Mouse (Mus musculus) spleen, postnatal 36 days (tissue): ENCODE measurements around the gene Mxd4.

Experiments used
- DNase-seq, 2 experiments: peaks; one replicate each; pipeline ENCODE4 v3.0.0; 2022; ENCODE audit warnings: low spot score in 2 of 2, mixed read lengths in 1 of 2

Mxd4 gene

DNA sequence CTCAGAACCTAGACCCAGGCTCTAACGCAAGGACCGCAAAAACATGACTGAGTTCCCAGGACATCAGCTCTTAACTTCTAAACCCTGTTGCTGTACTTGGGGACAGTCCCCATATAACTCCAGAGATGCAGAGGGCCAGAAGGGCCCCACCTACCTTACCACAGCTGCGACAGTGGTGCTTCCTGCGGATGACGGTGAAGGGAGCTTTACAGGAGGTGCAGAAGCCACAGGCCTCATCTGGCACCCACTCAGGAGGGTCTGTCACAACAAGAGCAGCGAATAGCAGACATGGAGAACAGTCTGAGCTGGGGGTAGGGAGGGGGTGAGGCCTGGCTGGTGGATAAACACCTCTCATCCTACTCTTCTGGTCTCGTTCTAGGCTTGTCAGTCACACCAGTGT lies 8.9 kb upstream of the Mxd4 start:
- peak; percentile 79 to 81 for DNase-seq

DNA sequence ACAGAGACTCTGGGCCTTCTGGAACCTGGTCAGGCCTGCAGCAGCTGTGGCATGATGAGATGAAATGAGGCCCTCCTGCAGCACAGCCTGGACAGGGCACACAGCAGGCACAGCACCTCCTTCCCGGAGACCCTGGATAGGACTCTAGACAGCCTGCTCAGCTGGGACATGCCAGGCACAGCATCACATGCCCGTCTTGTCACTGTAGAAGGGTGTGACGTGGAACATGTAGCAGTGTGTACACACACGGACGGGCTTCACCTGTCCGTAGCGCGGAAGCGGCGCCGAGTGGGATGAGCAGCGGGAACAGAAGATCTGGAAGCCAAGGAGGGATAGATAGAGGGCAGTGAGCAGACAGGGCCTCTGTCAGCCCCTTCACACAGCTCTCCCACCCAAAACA lies 8.3 kb upstream of the Mxd4 start:
- DNase-seq = no peak

DNA sequence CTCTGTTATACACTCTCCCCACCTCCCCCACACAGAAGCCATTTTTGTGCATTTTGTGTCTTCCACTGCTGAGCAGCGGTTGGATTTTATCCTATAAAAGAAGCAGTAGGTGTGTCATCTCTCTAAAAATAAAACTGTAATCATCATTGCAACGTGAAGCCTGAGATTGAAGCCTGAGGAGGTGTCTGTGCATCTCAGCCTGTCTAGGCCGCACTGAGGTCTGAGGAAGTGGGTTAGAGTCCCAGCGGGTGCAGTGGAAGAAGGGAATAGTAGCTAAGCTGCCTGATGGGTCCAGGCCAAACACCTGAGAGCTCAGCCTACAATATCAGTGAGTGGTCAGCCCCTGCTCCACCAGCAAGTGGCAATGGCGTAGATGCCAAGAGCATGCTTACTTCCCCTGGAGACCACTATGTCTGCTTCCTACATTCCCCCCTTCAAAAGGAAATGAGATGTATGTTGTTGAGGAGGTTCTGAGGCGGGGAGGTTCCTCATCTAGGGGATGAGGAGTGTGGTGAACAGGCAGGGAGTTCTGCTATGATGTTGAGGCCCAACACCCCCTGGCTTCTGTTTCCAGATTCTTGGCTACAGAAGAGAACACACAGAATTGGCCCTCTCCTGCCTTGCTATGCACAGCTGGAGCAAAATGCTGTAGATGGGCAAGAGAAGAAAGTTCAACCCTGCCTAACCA lies 7.6 kb upstream of the Mxd4 start:
- DNase-seq = no peak

DNA sequence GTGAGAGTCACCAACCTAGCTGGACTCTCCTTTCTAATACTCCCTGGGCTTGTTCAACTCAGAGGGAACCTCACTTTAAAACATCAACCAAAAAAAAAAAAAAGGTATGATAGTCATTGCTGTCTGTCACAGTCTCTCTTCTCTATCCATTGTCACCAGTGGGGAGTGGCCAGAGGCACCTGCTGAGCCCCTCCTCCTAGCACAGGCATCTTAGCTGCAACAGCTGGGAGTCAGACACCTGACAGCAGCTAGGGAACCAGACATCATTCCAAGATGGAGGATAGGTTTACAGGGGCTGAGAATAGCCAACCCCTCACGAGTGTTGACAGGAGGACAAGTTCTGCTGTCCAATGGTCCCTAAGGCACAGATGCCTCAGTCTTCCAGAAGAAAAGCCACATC lies 6.9 kb upstream of the Mxd4 start:
- DNase-seq = no peak

DNA sequence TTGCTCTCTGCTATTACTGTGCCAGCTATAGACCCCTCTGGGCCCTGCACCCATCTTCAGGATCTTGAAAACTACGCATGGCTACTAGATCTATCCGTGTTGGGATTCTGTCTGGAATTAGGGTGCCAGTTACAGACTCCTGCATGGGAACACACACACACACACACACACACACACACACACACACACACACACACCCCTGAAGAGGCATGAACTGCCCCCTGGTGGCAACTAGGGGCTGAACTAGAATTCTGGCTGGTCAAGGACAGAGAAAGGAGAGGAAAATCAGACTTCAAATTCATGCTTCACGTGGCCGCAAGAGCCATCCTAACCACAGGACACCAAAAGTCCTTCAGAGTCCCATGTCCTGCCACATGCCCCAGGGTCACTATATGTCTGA lies 4.3 kb upstream of the Mxd4 start:
- peak in 1 of 2 experiments; percentile 37 for DNase-seq

DNA sequence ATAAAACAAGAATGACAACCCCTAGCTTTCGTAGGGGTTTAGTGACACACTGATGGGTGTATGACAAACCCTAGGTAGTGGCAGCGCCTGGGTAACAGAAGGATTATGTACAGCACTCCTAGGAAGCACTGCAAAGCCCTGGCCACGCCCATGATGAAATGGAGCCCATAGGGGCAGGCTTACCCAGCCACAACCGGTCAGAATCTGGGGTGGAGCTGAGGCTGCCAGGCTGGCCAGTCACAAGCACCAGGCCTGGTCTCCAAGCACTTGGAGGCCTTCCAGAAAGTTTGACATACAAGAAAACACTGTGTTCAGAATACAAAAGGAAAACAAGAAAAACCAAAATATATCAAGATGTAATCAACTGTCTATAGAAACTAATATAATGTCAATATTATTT lies 3.5 kb upstream of the Mxd4 start:
- DNase-seq = no peak

DNA sequence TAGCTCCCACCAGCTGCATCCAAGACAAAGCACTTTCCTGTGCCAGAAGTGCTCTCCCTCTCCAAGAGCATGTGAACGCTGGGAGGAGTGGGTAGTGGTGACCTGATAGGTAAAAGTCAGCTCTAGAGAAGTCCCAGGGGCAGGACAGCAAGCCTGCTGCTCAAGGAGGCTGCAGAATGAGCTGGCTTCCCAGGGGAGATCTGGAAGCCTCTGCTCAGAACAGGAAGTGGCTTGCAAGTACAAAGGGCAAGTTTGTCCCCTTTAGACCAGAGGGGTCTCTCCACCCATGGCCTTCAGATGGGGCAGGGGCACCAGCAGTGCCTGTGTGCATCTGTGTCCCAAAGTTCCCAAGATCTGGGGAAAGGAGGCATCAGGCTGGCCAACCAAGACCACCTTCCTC lies 2.0 kb upstream of the Mxd4 start:
- peak; percentile 40 to 46 for DNase-seq

DNA sequence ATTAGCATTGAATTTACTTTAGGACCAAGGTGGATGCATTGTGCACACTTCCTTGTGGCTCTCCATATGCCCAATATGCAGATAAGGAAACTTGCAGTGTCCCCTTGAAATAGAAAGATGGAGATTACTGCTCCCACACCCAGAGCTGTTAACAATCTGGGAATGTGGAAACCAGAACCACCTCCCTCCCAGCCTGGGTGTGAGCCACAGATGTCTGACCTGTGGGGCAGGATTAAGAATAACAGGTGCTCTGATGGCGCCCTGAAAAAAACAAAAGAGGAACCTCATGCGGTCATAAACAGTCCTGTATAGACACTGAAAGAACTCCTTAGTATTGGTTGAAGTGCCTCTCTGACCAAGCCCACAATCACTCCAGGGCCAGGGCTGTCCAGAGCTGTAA lies 1.3 kb upstream of the Mxd4 start:
- DNase-seq = peak; percentile 59 to 62

DNA sequence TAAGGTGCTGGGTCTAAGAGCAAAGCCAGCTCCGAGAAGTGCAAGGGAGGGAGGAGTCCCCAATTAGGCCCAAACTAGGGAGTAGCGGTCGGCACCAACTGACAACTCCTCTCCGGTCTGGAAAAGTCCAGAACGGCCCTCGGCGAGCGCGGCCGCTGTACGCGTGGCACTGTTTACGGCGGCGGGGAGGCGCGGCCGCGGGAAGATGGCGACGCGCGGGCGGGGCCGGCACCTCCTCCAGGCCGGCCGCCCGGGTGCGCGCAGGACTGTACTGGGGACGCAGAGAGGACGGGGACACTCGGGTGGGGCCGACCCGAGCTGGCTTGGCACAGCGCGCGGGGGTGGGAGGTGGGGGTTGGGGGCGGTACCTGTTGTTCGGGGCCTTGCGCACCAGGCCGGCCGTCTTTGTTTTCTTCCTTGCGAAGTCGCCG lies 544 bp downstream of the Mxd4 start:
- DNase-seq = peak; percentile 51 to 57

DNA sequence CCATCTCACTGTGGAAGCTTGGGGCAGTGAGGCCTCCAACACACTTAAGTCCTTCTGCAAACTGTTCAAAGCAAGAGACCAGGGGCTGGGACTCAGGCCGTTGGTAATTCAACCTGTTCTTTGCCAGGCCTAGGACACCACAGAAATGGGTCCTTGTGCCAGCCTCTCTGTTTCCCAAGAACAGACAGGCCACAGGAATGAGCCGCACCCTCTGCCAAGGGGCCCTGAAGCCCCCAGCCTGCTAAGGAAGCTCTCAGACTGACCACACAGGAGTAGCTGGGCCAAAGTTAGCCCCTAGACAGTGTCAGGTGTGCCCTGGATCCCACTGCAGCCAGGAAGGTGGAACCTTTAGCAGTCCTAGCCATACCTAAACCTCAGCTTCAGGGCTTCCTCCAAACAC lies 1.1 kb downstream of the Mxd4 start:
- DNase-seq = no peak

DNA sequence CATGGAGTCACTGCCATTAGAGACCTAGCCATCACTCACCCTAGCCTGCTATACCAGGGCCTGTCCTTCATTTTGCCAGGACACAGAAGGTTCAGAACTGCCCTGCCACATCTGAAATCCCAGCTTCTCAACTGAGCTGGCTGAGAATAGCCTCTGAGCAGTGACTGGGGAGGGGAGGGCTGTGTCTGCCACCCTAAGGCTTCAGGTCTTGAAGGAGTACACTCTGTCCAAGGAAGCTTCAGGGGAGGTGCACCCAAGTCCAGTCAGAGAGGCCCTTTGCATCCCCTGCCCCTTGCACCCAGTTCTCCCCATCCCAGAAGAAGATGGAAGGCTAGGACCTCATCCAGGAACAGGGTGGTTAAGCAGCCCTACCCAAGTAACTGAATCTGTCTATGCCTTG lies 1.7 kb downstream of the Mxd4 start:
- no peak for DNase-seq

DNA sequence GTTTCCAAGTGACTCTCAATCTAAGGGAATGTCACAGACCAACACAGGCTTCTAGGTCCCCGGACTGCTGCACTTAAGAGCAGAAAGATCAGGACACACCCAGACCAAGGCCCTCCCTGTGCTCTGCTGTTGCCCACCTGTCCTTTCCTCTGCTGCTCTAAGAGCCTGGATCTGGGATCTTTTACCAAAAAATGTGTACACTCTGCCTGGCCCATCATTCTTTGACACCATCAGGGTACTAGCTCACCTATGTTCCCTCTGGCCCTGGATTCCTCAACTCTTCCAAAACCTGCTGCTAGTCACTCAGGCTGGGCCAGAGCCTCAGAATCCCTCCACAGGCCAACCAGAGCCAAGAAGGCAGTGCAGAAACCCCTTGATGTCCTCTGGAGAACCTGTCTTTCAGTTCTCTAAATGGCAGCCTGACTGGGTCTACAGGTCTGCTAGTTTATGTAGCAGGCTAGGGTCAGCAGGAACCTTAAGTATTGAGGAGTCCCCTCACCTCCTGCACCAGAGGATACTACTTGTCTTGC lies 2.4 kb downstream of the Mxd4 start:
- DNase-seq = no peak

DNA sequence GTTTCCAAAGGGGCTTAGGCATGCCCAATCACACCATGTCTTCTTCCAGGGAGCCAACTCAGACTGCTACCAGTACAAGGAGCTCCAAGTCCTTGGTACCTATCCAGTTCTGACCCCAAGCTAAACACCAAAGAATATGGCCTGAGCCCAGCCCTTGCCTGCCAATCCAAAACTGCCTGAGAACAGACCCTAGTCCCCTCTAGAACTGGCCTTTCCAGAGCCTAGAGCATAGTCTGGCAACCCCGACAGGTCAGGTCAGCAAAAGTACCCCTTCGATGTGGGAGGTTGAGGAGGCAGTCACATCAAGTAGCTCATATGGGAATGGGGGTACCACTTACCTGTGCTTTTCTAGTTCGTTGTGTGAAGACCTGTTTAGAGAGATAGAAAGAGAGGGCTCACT lies 3.5 kb downstream of the Mxd4 start:
- no peak for DNase-seq

DNA sequence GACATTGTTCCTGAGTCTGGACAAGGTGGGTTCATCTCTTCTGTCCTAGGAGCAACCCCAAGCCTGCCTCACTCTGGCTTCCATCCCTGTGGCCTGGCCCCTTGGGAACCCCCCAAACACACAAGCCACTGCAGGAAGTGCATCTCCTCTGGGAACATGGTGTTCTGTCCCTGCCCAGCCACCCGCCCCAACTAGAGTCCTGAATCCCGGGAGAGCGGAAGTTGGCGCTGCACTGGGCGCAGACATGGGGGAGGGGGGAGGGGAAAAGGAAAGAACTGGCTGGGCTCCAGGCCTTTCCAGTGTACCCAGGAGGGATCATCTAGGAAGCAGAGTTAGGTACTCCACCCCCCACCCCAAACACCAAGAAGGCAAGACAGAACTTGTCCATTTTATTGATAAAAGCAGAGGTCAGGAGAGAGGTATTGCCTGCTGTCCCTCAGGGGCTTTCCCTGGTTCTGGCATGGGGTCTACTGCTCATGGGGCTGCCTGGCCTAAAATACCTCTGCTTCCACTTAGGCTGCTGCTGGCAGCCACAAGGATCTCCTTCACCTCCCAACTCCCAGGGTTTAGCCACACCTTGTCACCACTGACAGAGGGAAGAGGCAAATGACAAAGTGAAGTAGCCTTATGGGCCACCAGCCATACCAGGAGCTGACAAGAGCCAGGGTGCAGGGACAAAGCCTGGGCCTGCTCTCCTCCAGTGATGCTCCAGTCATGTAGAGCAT lies 4.2 kb downstream of the Mxd4 start:
- no peak for DNase-seq

DNA sequence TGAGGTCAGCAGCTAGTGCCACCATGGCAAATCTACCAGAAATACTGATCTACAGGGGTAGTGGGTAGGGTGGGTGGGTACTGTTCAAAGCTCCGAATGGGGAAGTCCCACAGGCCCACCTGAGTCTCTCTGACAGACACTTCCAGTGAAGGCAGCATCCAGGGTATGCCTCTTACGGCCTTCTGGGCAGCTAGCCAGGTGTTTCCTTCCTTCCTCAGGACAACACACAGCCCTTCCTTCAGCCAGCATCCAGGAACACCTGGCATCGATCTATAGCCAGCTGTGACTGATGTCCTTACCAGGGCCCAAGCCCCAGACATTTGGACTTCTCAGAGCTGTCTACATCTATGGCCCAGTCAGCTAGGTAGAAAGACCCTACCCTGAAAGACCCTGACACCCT lies 5.0 kb downstream of the Mxd4 start:
- no peak for DNase-seq

DNA sequence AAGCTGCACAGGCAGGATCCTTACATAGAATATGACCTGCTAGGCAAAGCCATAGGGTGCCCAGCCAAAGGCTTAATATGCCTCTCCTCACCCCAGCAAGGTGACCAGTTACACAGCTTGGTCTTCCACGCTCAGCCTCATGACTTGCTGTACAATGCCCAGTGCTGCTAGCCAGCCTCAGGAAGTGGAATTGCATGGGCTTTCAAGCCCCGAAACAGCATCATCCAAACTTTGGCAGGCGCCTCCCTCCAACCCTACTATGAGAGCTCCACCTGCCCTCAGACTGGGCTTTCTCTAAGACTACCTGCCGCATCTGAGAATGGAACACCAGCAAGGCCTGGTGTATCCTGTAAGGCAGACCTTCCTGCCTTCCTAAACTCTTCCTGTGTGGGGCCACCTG lies 9.7 kb downstream of the Mxd4 start:
- DNase-seq = peak in 1 of 2 experiments; percentile 0

DNA sequence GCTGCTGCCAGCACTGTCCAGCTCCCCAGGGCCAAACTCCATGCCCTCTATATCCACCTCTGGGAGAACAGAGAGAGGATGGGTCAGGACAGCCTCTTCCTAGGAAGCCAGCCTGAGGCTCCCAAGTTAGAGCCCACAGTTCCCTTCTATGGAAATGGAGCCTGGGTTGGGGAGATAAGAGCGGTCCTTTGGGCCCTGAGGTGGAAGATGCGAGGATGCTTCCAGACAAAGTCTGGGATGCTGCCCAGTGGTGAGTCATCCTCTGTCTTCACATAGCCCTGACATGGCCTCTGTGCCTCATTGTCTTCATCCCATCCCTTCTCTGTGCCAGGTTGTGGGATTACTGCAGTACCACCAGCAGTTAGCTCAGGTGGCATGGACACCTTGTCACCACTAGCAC lies 10.4 kb downstream of the Mxd4 start:
- DNase-seq = no peak

DNA sequence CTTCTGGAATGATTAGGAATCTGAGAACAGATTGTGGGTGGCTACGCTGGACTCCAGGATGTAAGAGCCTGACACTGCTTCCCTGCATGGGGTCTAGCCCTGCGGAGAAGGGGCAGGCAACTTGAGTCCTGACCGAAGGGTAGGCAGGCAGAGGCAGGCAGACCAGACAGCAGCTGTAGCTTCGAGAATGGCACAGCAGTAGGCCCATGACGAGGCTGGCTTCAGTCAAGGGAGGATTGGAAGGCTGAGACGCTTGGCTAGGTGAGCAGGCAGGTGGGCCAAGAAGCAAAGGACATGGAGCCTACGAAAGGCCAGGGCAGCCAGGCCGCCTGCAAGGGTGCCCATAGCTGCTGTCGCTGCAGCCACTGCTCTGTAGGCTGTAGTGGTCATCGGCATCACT lies 10.8 kb downstream of the Mxd4 start:
- peak in 1 of 2 experiments; percentile 1 for DNase-seq

DNA sequence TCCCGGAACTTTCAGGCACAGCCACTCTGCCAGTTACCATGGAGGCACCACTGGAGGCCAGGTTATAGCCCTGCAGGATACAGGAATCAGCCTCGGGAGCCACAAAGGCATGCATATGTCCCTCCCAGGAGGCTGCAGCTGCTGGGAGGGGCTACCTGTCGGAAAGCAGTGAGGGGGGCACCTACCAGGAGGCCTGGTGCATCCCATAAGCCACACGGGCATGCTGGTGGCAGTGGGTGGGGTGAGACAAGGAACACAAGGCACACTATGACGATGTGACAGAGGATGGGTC lies 12.2 kb downstream of the Mxd4 start:
- DNase-seq = peak in 1 of 2 experiments; percentile 1

DNA sequence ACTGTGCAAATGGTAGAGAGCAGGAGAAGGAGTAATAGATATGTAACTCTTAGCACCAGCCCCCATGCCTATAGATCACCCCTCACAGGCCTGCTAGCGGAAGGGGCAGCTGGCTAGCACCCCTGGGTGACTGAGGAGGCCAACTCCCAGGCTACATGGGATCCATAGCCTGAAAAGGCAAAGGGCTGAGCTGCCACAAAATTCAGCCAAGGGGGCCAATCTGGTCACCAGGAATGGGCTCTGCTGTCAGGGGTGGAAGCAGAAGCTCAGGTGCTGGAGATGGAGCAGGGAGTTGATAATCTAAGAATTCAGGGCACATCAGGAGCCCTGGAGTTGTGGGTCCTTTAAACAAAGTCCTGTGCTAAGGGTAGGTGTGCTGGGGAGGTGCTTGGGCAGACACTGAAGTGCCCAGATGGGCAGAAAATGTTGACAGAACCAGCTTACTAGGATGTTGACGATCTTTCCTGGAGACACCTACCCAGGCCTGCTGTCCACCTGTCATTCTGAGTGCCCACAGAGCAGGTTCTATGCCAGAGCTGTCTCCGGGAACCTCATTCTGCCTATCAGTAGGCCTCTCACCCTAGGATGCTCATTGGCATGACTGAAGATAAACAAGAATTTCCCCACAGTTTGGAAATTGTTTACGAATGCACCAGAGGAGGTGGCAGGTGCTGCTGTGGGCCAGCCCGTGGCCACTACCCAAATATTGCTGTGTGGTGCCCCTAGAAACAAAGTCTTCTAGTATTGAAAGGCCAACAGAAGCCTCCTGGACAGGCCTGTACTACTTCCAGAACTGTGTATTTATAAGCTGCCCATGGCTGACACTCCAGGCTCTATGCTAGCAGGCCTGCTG lies 12.7 kb downstream of the Mxd4 start:
- DNase-seq = no peak

DNA sequence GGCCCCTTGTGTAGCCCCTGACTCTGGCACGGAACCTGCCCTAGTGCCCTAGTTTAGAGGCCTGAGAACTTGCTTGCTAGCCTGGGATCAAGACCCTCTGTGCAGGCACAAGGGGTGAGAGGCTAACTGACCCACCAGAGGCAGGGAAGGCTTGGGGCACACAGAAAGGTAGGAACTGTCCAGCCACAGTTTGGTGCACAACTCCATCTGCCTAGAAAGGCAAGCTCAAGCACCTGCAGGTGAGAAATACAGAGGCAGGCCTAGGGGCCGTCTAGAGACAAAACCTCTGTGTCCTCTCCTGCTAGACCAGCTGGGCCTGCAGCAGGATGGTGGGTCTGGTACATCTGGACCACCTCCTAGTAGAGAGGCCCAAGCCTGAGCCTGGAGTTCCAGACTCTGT lies 13.5 kb downstream of the Mxd4 start:
- no peak for DNase-seq

DNA sequence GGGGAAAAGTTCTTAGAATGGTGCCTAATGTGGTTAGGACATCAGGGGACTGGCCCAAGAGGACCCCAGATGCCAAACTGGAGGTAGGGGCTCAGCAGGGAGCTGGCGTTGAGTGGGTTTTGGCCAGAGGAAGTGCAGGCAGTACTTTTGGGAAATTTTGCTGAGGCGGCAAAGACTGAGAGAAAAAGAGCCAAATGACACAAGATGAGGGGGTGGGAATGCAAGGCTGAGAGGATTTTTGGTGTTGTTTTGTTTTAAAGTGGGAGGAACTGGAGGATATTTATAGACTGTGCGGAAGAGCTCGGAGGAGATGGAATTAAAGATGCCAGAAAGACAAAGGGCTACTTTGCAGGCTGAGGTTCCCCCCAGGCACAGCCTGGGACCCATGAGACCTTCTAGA lies 16.8 kb downstream of the Mxd4 start:
- peak in 1 of 2 experiments; percentile 3 for DNase-seq

DNA sequence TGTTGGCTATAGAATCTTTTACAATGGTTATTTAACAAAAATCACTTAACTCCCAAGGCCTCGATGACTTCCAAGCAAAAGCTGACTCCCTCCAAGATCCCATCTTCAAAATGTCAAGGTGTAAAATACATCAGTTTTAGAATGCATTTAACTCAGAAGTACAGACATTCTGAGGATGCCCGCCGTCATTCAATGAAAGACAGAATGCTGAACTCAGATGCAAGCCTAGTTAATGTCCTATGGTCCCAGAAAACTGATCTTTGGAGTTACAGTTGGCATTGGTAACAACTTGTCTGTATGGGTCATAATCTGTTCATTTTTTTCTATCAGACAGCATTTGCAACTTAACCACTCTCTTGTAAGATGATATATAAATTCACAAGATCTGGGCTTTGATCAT lies 17.6 kb downstream of the Mxd4 start:
- peak in 1 of 2 experiments; percentile 4 for DNase-seq
